Mouse (Mus musculus) olfactory bulb, adult 2 months (tissue): ENCODE data around the gene Faf1.

Source experiments
- CTCF ChIP-seq: fragments of 200-500 bp; IDR thresholded peaks from 2 replicates; pipeline ENCODE4 v1.5.1; 2012; ENCODE audit warnings: low read depth, mild to moderate bottlenecking, low read length, moderate library complexity; ENCODE audit not compliant: insufficient read depth
- POLR2A ChIP-seq: fragments of 200-500 bp; IDR thresholded peaks from 2 replicates; pipeline ENCODE4 v1.6.1; 2012; ENCODE audit warnings: mild to moderate bottlenecking, low read depth, low read length, moderate library complexity; ENCODE audit not compliant: insufficient read depth

- no peak for TF ChIP-seq POLR2A
- no peak for TF ChIP-seq CTCF
Observed at GRCm38 (mm10) chr4:109667518-109667917, 8.9 kb upstream of the Faf1 start.
